Mouse (Mus musculus): ENCODE data around the gene Ttll9.

- TF ChIP-seq CTCF (IDR thresholded peaks at IDR 0.05; ENCODE audit: borderline replicate concordance, extremely low read depth, insufficient read depth, insufficient read length) (no peak), POLR2A (IDR thresholded peaks at IDR 0.05; ENCODE audit: borderline replicate concordance, extremely low read depth, insufficient read depth, insufficient read length, poor library complexity, severe bottlenecking) (no peak)
Observed at GRCm38 (mm10) chr2:152923621-152924020, 38.7 kb upstream of the Ttll9 start.

All from brain, embryonic 14.5 days (tissue).